Mouse (Mus musculus): Measurements from ENCODE around the gene Crat.
A peak's percentile ranks its signal among the peaks of the same experiment; 100 is the strongest.

Gene Crat

GRCm38 (mm10) chr2:30415157-30415935 is at the start of gene Crat:
Gene Crat (minus strand): TSS chr2:30415813.
- DNase-seq (ENCODE audit: low spot score): peak; percentile 86

GRCm38 (mm10) chr2:30464411-30464810 is 48.8 kb upstream of the Crat start:
- DNase-seq (ENCODE audit: low spot score): no peak

DNA sequence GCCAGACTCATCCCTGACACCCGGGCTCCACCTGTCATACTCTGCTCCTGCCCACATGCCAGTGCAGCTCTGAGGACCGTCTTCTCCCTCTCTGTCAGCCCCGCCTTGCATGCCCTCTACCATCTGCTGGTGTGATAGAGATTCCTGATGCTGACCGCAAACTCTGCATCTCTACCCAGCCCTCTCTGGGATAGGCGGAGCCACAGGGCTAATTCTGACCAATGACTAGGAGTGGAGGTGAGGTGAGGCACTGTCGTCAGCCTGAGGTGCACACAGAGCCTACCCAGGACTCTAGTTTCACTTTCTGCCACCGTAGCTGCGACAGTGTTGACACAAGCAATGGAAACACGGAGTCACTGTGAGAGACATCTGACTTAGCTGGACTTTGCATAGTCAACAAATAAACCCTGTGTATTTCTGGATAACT is 48.3 kb upstream of the Crat start:
- DNase-seq (ENCODE audit: low spot score): peak; percentile 83

GRCm38 (mm10) chr2:30463341-30463761 is 47.7 kb upstream of the Crat start:
- no peak for DNase-seq (ENCODE audit: low spot score)

- no peak for DNase-seq (ENCODE audit: low spot score)
Observed at GRCm38 (mm10) chr2:30459241-30459640, 43.6 kb upstream of the Crat start.

DNA sequence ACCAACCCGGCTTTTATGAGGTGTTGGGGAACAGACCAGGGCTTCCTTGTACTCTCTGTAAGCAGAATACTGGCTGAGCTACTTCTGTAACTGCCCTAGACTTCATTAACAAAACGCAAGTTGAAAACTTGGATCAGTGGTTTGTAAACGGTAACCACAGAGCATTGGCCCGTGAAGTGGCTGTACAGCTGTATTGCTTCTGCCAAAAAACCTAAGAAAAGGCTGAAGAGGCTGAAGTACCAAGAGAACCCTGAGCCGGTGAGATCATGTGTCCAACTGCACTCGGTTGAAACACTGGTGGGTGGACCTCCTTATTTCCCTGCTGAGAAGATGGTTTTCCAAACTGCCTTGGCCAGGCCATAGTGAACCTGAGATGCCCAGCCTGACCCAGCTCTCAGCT is 42.7 kb upstream of the Crat start:
- DNase-seq (ENCODE audit: low spot score): no peak

DNA sequence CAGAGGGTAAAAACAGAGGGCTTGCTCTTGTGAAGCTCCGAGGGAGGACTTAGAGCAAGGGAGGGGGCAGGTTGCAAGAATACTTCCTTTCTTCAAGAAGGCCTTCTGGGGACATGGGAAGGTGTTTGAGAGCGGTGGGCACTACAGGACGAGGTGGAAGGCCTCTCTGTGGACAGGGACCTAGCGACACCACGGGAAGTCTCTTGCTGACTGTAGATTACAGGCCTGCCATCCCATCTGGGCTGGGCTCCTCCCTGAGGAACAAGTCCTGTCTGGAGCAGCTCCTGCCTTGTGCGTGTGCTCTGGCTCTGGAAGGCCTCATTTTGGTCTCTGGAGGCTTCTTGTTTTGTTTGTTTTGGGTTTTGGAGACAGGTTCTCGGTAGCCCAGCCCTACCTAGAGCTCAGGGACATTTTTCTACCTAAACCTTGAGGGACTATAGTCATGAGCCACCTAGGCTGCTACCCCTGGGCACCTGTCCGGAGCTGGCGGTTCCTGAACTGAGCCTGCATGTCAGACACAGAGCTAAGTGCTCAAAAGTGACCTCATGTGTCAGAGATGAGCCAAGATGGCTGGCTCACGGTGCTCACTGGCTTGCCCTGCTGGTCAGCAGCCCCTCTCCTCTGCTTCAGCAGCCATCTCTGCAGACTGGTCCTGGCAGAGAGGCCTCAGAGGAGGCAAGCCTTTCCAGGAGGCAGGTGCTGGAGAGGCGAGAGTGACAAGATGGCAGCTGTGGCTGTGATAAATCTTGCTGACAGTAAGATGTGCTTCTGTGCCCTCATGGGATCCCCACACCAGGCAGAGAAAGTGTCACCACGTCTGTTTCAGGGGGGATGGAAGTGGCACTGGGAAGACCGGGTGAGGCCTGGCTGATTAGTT is 40.7 kb upstream of the Crat start:
- no peak for DNase-seq (ENCODE audit: low spot score)

DNA sequence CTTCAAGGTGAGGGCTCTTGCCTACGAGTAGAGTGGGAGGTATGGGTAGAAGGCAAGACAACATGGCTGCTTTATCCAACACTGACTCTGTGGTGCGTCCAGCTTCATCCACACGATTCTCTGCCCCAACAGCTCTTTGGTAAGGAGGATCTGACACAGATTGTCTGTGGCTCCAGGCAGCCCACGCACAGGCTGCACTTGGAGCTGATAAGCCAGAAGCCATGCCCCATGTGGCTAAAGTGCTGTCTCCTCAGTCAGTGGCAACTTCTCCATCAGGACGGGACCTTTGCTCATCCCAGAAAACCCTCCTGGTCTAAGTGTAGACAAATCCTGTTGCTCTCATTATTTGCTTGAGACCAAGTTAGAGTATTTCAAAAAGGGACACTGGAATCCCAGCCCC is 39.0 kb upstream of the Crat start:
- DNase-seq (ENCODE audit: low spot score): no peak

DNA sequence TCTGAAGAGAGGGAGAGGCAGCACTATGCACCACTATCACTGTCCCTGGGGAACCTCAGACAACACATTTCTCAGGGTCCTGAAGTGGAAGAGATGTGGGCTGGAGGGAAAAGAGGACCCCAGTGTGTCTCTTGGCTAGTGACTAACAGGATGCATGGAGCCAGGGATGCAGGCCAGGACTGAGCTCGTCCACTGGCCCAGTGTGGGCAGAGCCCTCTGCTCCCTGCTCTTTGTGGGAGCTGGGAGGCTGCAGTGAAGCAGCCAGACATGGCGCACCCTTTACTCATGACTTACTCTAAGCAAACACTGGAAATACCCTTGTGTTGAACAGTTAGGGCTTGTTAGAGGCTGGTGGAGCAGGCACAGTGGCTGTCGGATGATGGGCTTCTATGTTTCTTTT is 38.0 kb upstream of the Crat start:
- no peak for DNase-seq (ENCODE audit: low spot score)

- DNase-seq (ENCODE audit: low spot score): no peak
Observed at GRCm38 (mm10) chr2:30451525-30451924, 35.9 kb upstream of the Crat start.

- no peak for DNase-seq (ENCODE audit: low spot score)
Observed at GRCm38 (mm10) chr2:30450530-30450929, 34.9 kb upstream of the Crat start.

GRCm38 (mm10) chr2:30448371-30448770 is 32.8 kb upstream of the Crat start:
- no peak for DNase-seq (ENCODE audit: low spot score)

DNA sequence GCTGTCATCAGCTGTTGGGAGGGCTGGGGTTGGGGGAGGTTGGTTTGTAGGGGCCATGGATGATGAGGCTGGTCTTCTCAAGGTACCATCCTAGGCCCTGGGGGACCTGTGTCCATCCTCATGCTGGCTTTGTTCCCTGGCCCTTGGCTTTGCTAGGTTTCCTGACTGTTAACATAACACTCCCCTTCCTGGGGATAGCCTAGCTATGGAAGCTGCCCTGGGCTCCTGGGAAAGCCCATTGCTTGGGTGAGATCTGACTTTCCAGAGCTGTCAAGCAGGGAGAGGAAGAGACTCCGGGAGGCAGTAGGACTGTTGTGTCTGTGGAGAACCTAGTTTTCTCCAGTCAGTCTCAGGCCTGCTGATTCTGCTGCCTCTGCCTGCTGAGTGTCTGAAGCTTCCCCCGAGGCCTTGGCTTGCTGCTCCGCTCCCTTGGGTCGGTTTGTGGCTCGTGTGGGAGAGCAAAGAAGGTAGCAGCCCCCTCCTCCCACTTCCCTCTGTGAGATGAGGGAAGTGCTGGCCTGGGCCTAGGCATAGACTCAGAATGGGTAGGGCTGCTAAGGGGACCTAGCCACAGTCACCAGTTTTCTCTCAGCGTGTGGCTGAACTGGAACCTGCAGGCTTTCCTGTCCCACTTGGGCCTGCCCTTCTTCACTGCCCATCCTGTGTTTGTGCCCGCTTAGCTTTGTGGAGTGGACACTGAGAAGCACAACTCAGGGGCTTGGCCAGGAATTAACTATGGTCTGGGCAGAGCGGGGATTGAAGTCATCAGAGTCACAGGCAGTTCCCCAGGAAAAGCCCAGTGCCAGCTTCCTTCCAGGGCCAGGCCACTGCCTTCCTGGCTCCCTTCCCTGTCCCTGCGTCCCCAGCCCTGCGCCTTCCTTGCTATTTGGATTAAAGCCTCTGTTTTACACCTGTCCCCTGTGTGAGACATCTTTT is 31.5 kb upstream of the Crat start:
- no peak for DNase-seq (ENCODE audit: low spot score)

- DNase-seq (ENCODE audit: low spot score): peak; percentile 90
Observed at GRCm38 (mm10) chr2:30445312-30445711, 29.7 kb upstream of the Crat start.

DNA sequence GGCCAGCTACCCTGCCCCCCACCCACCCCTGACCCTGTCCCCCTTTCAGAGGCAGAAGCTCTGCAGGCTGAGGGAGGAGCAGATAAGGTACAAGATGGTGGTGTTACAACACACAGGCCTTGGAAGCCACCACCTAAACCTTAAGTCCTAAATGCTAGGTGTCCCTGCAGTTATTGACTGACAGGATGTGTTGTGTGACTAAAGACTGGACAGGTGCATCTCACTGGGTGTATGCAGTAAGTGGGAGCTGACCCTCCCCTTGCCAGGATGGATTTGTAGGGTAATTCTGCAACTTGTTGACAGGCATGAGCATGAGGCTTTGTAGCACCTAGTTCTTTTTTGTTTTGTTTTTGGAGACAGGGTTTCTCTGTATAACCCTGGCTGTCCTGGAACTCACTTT is 28.8 kb upstream of the Crat start:
- no peak for DNase-seq (ENCODE audit: low spot score)

- no peak for DNase-seq (ENCODE audit: low spot score)
Observed at GRCm38 (mm10) chr2:30444006-30444405, 28.4 kb upstream of the Crat start.

DNA sequence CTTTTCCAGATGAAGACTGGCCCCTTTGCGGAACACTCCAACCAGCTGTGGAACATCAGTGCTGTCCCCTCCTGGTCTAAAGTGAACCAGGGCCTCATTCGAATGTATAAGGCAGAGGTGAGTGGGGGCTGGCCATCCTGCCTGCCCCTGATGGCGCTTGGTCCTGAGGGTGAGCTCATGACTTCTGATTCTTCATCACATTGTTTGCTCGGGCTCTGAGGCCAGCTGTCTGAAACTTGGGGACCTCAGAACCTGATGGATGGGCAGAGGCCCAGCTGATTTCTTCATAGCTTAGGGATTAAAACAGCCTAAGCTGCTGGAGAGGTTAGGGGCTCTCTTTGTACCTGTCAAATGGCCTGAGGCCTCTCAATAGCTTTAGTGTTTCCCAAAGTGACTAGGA is 27.7 kb upstream of the Crat start:
- no peak for DNase-seq (ENCODE audit: low spot score)

- peak; percentile 42 for DNase-seq (ENCODE audit: low spot score)
Observed at GRCm38 (mm10) chr2:30442498-30442890, 26.9 kb upstream of the Crat start.

DNA sequence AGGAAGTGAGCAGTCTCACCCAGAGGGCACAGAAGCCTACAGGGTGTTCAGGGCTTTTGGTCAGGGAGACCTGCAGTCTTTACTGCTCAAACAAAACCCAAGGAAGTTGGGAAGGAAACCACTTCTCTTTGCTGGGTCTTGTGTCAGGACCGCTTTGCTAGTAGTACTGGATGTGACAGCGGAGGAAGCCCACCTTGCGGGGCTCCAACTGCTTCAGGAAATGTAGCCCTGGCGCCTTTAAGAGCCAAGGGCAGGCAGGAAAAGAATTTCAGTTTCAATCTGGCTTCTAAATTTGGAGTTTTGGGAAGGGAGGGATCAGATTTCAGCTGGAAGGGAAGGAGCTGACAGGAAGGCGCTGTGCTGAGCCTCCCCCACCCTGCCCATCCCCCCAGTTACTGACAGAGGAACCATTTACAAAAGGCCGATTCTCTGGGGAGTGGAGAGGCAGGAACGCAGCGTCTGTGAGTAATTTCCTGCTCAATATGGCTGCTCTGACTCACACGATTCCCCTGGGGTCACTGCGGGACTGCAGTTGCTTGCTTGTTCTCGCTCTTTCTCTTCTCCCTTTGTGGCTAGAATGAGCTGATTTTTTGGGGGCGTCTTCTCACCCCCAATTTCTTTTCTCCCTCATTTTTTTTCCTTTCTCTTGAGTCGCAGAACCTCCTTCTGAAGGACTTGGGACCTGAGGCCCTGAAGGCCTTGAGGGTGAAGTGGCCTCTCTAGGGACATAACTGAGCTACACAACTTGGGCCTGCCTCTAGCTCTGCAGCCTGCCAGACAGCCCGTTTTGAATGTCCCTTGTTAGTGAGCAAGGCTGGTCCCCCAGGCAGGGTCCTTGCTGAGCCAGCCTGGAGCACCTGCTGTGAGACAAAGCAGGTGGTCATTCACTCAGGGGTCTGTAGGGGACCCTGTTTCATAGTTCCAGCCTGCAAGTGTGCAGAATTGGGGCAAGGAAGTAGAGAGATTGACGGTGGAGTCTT is 26.2 kb upstream of the Crat start:
- peak; percentile 97 for DNase-seq (ENCODE audit: low spot score)

DNA sequence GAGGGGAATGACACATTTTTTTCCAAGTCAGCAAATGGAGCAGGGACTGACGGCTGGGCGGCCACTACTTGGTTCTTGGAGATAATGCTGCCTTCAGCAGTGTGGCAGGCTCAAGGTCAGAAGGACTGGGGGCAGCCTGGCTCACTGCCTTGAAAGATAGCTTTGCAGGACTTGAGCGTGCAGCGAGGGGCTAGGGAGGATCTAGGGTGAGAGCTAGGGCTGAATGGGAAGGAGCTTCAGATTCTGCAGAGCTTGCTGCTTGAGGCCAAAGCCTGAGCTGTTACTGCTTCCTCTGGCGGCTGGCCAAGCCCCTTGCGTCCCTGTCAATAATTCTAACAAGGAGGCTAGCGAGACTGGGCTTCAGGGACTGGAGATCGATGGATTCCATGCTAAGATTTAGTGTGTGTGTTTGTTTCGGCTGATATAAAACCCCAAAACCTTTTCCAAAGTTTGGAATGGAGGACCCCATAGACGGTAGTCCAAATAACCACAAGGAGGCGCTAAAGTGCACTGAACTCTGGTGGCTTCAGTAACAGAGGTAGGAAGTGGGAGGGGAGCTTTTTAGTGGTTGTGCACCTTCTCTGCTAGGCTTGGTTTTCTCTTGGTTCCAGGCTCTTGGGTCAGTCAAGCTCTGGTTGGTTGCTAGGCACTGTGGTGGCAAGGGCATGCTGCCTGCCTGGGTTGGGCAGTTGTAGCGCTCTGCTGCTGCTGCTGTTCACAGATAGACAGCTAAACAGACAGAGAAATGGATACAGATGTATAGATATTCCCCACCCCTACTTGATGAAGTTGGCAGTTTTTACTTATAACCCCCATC is 25.3 kb upstream of the Crat start:
- DNase-seq (ENCODE audit: low spot score): peak; percentile 95

All from embryo, embryonic 10 days (tissue).